In genomic region chr6:134458376-134458775, GRCm38 (mm10) we compare ENCODE assay signal across 15 mouse cellular contexts.
"Had no signal": no experiment of that assay in that cellular context is flagged by ENCODE, and none has a peak within 500 bp of the region (broad histone marks: within the 10 kb centered on the region; RNA-seq: fewer than 3 reads in every experiment).

No protein-coding gene starts in this region.

- DNase-seq: gastrocnemius, postnatal 14 days; gastrocnemius, postnatal 36 days; heart, adult 18-20 months; heart, postnatal 14 days; heart, postnatal 36 days; kidney, adult 11 months; kidney, adult 2 months; kidney, adult 9 months; kidney, postnatal 14 days; kidney, postnatal 36 days; layer of hippocampus, adult 9-11 months; layer of hippocampus, postnatal 36 days; liver; liver, embryonic 13.5 days; liver, postnatal 0 days had no signal
